Mouse (Mus musculus): ENCODE results near the gene Eif4g1. TPM values are rescaled to one million over a fixed set of nuclear protein-coding genes. Genes with fewer than 3 reads are reported as not detected.

Gene Eif4g1
- polyA plus RNA-seq, 1 experiment from 2014 or later: 171 TPM

Other genes starting within 250 kb of the Eif4g1 start
- gene Abcc5, start 241.9 kb upstream of the Eif4g1 start, polyA plus RNA-seq (2014; fragmentation: Nextera tagmentation; extraction: Ambion mirVana): 59.0 and 62.8 TPM in 2 replicates
- 98.9 and 99.8 TPM in 2 replicates for gene Eif2b5, start 169.5 kb upstream of the Eif4g1 start, polyA plus RNA-seq (2014; fragmentation: Nextera tagmentation; extraction: Ambion mirVana)
- 24.6 and 26.1 TPM in 2 replicates for gene Dvl3, start 151.3 kb upstream of the Eif4g1 start, polyA plus RNA-seq (2014; fragmentation: Nextera tagmentation; extraction: Ambion mirVana)
- 630 and 682 TPM in 2 replicates for gene Ap2m1, start 132.8 kb upstream of the Eif4g1 start, polyA plus RNA-seq (2014; fragmentation: Nextera tagmentation; extraction: Ambion mirVana)
- gene Abcf3, start 119.7 kb upstream of the Eif4g1 start, polyA plus RNA-seq (2014; fragmentation: Nextera tagmentation; extraction: Ambion mirVana): 47.9 and 55.5 TPM in 2 replicates
- gene Vwa5b2, start 78.8 kb upstream of the Eif4g1 start, polyA plus RNA-seq (2014; fragmentation: Nextera tagmentation; extraction: Ambion mirVana): 5.3 and 6.2 TPM in 2 replicates
- gene Eef1akmt4, start 56.7 kb upstream of the Eif4g1 start, polyA plus RNA-seq (2014; fragmentation: Nextera tagmentation; extraction: Ambion mirVana): 42.3 and 43.7 TPM in 2 replicates
- not detected in 2 replicates for gene Gm49333, start 56.7 kb upstream of the Eif4g1 start, polyA plus RNA-seq (2014; fragmentation: Nextera tagmentation; extraction: Ambion mirVana)
- 51.3 and 53.6 TPM in 2 replicates for gene Alg3, start 56.6 kb upstream of the Eif4g1 start, polyA plus RNA-seq (2014; fragmentation: Nextera tagmentation; extraction: Ambion mirVana)
- gene Camk2n2, start 47.0 kb upstream of the Eif4g1 start, polyA plus RNA-seq (2014; fragmentation: Nextera tagmentation; extraction: Ambion mirVana): 1.6 and 1.7 TPM in 2 replicates
- gene Ece2, start 38.5 kb upstream of the Eif4g1 start, polyA plus RNA-seq (2014; fragmentation: Nextera tagmentation; extraction: Ambion mirVana): 1.0 and 1.2 TPM in 2 replicates
- 291 and 321 TPM in 2 replicates for gene Psmd2, start 16.7 kb upstream of the Eif4g1 start, polyA plus RNA-seq (2014; fragmentation: Nextera tagmentation; extraction: Ambion mirVana)
- 8.7 and 9.1 TPM in 2 replicates for gene Fam131a, start 24.9 kb downstream of the Eif4g1 start, polyA plus RNA-seq (2014; fragmentation: Nextera tagmentation; extraction: Ambion mirVana)
- gene Polr2h, start 49.4 kb downstream of the Eif4g1 start, polyA plus RNA-seq (2014; fragmentation: Nextera tagmentation; extraction: Ambion mirVana): 125 and 133 TPM in 2 replicates
- gene Clcn2, start 49.4 kb downstream of the Eif4g1 start, polyA plus RNA-seq (2014; fragmentation: Nextera tagmentation; extraction: Ambion mirVana): 15.1 and 15.9 TPM in 2 replicates
- 3.7 and 4.2 TPM in 2 replicates for gene Chrd, start 64.8 kb downstream of the Eif4g1 start, polyA plus RNA-seq (2014; fragmentation: Nextera tagmentation; extraction: Ambion mirVana)
- 1.2 and 1.6 TPM in 2 replicates for gene Thpo, start 66.2 kb downstream of the Eif4g1 start, polyA plus RNA-seq (2014; fragmentation: Nextera tagmentation; extraction: Ambion mirVana)